Mouse (Mus musculus) c-Kit-positive CD71-negative TER-119-negative erythroid progenitor cells, embryonic 14.5 days (primary cell): ENCODE data around the gene Celf2.
"Not testable (repeated sequence)": the region's sequence is repeated elsewhere in the genome, so short reads cannot be mapped to it uniquely, and the experiment has no call there.

ENCODE experiments used
- DNase-seq: peaks from one replicate; pipeline ENCODE4 v3.0.0-alpha.2; 2013; ENCODE audit warnings: low read depth

Celf2 gene

DNA sequence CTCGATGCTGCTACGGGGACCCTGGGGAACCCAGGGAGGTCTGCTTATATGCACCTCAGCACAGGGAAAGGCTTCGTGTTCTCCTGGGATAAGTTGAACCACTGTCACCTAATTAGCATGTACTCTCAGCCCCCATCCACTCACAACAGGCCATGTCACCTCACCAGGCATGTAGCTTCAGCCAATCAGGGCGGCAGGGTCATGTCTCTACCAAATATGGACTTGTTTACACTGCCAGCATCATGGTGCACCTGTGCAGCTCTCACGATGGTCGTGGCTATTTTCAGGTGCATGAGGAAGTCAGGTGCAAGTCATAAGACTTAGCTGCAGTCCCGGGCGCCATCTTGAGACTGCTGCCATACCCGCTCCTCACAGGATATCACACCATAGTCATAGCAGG lies at the start of gene Celf2:
Gene Celf2 (minus strand): TSS at position 101 of the 400 bp plus-strand sequence.
- DNase-seq = not testable (repeated sequence)

DNA sequence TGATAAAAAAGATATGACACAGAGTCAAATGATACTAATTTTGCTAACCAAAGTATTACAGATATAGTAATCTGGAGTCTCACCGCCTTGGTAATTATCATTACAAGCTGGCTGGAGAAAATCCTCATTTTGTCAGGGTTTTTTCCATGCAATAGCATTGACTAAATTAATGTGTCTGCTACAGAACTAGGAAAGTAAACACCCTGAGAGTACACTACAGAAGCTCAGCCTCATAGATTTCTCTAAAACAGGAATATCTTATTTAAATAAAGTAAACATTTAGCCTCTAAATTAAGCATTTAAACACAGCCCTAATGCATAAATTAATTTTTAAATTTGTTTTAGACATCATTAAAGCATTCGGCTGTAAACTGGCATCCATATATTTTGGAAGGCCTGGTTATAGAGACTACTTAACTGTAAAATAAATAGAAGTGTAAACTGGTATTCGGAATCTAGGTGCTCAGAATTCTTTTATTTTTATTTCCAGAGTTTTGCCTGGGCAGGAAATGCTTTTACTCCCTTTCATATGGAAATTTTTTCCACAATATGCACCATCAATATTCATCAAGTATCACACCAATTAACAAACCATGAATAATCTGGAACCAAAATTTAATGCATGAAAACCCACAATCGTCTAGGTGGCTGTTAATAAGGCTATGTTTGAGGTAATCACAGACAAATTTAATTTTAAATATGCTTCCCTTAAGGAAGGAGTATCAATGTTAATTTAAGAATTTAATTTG lies 46.0 kb upstream of the Celf2 start:
- no peak for DNase-seq

DNA sequence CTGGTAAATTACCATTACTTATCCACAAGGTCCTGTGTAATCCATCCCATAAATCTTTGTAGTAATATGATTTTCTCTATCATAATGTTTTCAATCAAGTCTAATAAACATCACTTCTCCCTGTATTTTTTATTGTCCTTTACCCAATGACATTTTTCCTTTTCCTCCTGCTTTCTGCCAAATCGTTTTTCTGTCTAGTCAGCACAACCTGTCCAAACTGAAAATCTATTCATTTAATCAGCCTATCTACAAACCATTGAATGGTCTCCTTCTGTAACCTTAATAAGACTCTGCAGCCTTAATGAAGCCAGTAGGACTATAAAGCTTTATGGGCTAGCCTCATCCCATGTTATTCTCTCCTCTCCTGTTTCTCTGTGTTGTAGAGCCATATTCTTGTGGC lies 45.2 kb upstream of the Celf2 start:
- no peak for DNase-seq

GRCm38 (mm10) chr2:7552887-7553286 lies 43.5 kb upstream of the Celf2 start:
- DNase-seq = no peak

DNA sequence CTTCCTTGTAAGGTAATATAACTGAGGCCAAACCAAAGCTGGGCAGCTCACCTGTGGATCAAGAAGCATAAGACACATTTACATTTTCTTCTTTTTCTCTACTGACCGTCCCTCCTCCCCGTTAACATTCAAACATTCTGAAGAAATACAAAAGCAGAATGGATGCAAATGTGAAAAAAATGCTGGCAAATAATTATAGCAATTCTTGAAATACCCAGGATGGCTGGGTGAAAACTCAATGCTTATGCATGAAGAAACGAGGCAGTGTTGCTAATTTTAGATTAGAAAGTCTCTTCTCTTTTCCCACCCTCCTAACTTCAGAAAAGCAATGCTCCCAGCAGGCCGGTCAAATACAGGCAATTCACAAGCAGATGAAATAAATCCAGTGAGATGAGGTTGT lies 39.5 kb upstream of the Celf2 start:
- DNase-seq = no peak

DNA sequence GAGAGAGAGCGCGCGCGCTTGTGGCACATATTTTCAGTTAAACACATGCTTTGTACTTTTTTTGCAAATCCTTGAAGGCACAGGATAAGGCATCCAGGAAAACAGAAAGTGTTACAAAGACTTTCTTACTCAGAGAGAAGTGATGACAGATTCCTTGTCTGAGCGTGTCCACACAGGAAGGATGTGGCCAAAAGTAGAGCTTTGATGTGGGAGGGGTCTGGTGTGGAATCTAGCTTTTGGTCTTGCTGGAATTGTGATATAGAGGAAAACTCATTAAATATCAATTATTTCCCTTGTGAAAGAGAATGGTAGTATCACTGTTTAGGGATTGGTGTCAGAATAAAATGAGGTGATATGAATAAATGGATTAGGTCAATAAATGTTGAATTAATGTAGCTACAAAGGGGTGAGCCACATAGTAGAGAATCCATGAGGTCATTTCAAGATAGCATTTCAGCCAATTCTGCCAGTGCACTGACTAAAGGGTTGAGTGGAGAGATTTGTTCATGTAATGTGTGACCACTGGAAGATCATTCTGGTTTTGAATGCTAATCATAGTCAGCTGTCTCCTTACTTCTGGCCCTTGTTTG lies 25.3 kb upstream of the Celf2 start:
- DNase-seq = no peak

GRCm38 (mm10) chr2:7534195-7534594 lies 24.8 kb upstream of the Celf2 start:
- DNase-seq = no peak

DNA sequence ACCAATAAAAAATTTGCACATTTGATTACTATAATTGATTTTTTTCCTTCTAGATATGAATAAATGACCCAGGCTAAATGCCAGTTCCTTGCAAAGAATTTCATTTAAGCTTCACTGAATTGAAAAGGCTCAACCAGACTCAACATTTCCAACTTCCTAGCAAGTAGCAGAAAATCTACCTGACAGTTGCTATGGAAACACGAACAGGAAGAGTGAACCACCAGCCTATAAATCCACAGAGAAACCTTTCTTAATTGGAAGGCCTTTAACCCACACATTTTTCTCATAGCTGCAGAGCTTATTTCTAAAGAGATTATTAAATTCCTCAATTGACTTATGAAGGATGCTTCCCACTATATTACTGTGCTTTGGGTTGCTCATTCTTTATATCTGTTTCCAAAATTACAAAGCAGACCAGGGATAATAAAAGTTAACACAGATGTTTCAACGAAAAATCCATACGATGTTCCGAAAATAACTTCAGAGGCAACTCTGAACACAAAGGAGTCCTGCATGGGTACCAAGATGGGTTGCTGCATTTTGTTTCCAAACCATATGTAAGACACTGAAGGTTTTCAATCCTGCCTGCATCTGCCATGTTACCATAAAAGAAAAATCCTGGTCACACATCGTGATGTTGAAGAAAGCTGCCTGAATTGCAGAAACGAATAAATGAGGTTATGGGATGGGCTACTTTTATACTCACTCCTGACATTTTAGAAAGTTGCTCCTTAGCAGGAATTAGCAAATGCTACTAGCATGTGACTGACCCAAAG lies 22.0 kb upstream of the Celf2 start:
- no peak for DNase-seq

- DNase-seq = no peak
These were observed 21.3 kb upstream of the Celf2 start for GRCm38 (mm10) chr2:7530461-7531184.

GRCm38 (mm10) chr2:7529637-7530036 lies 20.3 kb upstream of the Celf2 start:
- DNase-seq = no peak

GRCm38 (mm10) chr2:7526696-7527095 lies 17.3 kb upstream of the Celf2 start:
- no peak for DNase-seq

DNA sequence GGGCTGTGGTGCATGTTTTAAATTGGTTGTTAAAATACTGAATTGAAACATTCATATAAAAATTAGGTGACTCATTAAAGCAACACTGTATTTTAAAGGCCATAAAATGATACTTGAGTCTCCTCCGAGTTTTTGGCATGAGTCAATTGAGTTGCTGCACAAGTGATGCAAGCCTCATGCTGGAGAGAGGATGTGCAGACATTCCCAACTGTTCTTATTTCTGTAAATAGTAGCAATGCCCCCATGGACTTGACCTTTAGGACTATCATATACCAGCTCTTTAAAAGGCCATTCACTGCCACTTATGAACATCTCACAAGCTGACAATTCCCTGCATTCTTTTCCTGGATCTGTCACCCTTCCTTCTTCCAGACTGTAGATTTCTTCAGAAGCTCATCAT lies 10.1 kb upstream of the Celf2 start:
- DNase-seq = no peak

GRCm38 (mm10) chr2:7493420-7493819 lies 15.9 kb downstream of the Celf2 start:
- DNase-seq = no peak

DNA sequence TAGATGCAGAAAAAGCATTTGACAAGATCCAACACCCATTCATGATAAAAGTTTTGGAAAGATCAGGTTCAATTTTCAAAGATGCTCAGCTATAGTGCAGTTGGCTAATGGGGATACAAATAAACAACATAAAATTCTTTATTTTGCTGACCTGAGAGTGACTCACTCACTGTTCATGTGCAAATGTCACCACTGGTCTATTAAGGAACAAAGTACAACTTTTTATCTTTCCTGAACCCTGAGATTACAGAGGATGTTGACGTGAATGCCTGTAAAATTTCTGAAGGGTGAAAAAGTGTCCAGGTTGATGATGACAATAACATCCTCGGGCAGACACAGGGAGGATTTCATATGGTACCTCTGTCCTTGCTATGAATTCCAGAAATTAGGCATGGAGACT lies 24.4 kb downstream of the Celf2 start:
- no peak for DNase-seq

DNA sequence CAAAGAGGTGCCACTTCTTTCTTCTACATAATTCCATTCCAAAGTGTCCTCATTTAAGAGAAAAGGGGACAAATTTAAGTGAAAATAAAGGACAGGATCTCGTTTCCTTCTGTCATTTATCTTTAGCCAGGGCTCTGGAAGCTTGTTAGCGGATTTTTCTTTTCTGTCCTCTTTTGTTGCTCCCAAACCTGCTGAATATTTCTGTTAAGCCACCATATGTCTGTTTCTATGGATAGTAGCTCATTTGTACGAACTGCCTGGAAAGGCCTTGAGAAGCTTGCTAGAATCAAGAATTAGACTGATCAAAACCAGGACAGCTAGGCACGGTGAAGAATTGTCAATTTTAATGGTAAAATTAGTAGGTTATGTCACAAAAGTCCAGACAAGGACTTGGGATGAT lies 27.3 kb downstream of the Celf2 start:
- no peak for DNase-seq

- no peak for DNase-seq
These were observed 48.9 kb downstream of the Celf2 start for GRCm38 (mm10) chr2:7460329-7461056.

DNA sequence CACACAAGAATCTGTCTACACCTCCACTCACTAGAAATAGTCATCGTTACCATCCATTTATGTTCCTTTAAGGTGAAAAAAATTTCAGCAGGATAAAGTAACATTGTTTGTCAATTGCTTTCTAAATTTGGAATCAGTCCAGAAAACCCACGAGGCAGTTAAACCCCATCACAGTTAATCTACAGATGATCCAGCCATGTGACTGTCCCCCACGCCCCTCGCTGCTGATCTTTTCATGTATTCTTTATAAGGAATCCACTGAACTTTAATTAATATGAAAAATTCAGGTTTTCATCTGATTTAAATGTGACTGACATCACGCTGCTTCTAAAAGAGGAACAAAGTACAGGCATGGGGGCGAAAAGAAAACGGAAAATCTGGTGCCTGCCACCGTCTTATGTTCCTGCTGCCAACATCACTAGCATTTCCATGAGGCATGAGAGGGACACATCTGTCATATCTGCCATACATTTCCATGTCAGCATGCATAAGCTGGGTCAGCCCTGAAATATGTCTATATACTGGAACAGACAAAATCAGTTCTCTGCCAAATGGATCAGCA lies 70.6 kb downstream of the Celf2 start:
- no peak for DNase-seq

DNA sequence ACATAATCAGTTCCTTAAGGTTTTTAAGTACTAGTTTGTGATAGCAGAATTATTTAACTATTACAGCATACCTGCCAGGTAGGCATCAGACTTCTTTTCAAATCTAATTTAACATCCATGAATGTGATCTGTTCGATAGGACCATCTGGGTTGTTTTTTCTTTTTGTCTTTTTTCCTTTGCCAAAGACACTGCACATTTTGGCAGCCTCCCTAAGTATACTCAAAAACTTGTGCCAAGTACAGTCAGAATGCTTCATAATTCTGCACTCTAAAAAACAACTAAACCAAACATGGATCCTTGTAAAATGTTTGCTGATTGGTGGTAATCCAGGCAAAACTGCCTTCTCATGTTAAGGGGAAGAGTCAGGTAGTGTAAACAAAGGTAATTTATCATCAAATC lies 82.9 kb downstream of the Celf2 start:
- no peak for DNase-seq

DNA sequence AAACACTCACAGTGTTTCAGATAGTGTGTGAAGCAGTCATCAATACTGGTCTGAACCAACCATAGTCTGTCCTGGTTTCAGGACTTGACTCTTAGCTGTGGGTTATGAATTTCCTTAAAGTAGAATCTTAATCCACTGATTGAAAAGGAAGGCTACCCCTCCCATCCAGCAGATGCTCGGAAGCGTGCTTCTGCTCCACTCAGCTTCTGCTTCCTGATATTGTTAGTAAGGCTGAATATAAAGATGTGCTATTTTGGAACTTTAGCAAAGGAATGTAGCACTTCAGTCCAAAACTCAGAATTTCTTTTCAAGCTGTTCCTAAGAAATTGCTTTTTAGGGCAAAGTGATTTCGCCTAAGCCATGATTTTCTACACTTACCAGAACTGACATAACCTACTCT lies 108.8 kb downstream of the Celf2 start:
- no peak for DNase-seq

GRCm38 (mm10) chr2:7395935-7396334 lies 113.4 kb downstream of the Celf2 start:
- no peak for DNase-seq

DNA sequence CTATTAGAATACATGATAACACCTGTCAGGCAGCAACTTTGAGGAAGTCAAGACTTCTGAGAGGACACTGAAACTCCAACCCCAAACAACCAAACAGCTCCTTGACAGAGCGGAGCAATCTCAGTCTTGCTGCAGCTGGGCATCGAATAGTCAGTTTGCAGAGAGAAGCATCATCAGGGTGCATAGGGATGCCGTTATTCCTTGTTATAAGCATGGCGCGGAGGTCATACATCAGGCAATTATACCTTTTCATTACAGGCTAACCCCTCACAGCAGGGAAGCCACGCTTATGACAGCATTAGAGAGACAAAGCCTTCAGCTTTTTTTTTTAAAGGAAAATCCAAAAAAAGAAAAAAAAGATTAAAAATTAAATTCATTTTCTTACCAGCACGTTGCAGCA lies 113.9 kb downstream of the Celf2 start:
- no peak for DNase-seq

- no peak for DNase-seq
These were observed 116.9 kb downstream of the Celf2 start for GRCm38 (mm10) chr2:7392500-7392899.
